Mouse (Mus musculus): ENCODE measurements around the gene Slc7a1.

GRCm38 (mm10) chr5:148418436-148418835, 18.7 kb upstream of the Slc7a1 start:
- TF ChIP-seq EP300 (optimal IDR thresholded peaks at IDR 0.05) (no peak), CTCF (IDR thresholded peaks at IDR 0.05; ENCODE audit: low read depth) (no peak)

All from stomach, postnatal 0 days (tissue).